Mouse (Mus musculus): Measurements from ENCODE around the gene Ncf1. TPM values are rescaled to one million over a fixed set of nuclear protein-coding genes. Genes with fewer than 3 reads are reported as not detected.

The Ncf1 gene
- polyA plus RNA-seq (2012; rRNA removed): 4.5 and 4.7 TPM in 2 replicates

DNA sequence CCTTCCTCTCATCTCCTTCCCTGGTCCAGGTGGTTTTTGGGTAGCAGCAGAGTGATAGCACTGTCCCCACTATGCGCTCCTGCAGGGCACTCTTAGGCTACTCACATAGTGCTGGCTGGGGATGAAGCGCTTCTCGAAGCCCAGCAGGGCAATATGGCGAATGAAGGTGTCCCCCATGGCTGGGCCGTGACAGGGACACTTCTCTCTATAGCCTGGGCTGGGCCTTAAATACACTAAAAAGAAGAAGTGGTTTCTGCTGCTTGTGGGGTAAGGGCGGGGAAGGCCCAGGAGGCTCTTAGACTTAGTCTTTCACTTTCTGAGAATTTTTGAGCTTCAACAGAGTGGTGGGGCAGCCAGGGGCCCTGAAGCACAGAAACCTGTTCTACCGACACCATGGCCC is at the start of gene Ncf1:
Ncf1 (minus strand) TSS at position 235 of the 400 bp plus-strand sequence.

DNA sequence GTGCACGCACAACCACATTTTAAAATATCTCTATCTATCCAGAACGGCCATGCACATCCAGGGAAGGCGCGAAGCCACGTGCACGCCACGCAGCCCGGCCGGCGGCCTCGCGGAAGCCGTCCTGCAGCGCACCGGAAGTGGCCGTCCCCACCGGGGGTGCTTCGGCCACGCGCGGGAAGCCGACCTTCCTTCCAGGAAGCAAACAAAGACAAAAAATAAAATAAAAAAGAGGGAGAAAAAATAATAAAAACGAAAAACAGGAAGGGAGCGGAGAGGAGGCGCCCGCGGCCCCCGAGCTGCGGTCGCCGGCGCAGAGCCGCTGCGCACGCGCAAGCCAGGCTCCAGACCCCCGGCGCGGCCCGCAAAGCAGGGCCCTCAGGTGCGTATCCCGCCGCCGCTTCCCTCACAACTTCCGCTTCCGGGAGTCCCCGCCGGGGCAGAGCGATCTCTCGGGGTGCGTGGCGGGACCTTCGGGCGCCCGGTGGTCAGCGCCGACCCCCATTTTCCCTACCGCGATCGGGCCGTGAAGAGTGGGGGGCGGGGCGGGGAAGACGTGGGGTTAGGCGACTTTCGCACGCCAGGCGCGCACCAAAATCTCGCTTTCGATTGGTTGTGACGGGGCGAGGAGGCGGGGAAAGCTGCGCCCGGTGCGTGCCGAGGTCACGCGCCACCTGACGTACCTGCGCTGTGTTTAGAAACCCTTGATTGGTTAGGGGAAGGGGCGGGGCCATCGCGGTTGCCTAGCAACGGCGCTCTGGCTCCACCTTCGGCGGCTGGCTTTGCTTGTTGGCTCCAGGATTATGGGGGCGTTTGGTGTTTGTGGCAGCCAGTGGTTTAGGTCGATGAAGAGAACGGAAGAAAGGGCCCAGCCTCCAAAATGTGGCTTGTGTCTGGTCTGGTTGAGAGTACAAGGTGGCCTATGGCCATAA is 45.3 kb downstream of the Ncf1 start, which contains the start of gene Gtf2ird2:
Gtf2ird2 (plus strand) TSS at position 140 of the 929 bp plus-strand sequence.

DNA sequence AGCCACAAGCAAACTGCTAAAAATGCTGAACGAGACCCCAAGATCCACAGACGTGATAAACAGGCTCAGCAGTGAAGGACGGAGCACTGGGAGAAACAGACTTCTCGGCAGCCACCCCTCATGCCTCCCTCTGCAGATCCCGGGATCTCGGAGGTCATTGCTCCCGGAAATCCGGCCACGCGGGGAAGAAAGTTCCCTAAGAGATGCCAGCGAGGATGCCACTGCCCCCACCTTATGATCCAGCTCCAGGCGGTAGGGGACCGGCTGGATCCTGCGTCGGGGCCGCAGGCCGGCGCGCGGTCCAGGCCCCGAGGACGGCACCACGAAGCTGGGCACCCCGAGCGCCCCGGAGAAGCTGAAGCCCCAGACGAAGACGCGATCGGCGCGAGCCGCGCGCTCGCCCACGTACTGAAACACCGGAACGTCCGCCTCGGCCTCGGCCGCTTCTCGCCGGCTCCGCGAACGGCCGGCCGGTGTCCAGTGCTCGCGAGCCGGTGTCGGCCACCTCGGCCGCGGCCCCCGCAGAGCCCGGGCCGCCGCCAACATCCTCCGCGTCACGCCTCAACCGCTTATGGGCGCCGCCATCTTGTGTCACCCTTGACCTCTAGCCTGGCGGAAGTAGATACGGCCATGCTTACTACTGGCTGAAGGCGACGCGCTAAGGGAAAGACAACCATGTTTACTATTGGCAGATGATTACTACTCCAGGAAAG is 53.1 kb downstream of the Ncf1 start, which contains the start of gene Rcc1l:
Rcc1l (minus strand) TSS at position 606 of the 713 bp plus-strand sequence.

Other genes starting within 250 kb of the Ncf1 start
- 21.6 and 22.0 TPM in 2 replicates for gene Castor2, start 129.9 kb downstream of the Ncf1 start, polyA plus RNA-seq (2012; rRNA removed)
- 17.7 and 20.2 TPM in 2 replicates for gene Rcc1l, start 52.9 kb downstream of the Ncf1 start, polyA plus RNA-seq (2012; rRNA removed)
- gene Gtf2ird2, start 45.6 kb downstream of the Ncf1 start, polyA plus RNA-seq (2012; rRNA removed): 19.7 and 20.3 TPM in 2 replicates
- 180 and 184 TPM in 2 replicates for gene Gtf2i, start 85.1 kb upstream of the Ncf1 start, polyA plus RNA-seq (2012; rRNA removed)
- 78.1 and 82.8 TPM in 2 replicates for gene Gtf2ird1, start 227.1 kb upstream of the Ncf1 start, polyA plus RNA-seq (2012; rRNA removed)